Comparison of ENCODE assay signal across 8 mouse cellular contexts in genomic region chr14:121675579-121675978, GRCm38 (mm10).
A peak's percentile ranks its signal among the peaks of the same experiment; 100 is the strongest.
DNase-seq lines count a peak whose midpoint lies in the region; ATAC-seq and TF ChIP-seq lines count a peak whose summit lies in the region.

No protein-coding gene starts in this region.

- no peak overlapping the region for H3K4me2 ChIP-seq in heart, embryonic 15.5 days
- no peak overlapping the region for H3K4me2 ChIP-seq in limb, embryonic 13.5 days (replicated peaks)

- peak; percentile 61 for ATAC-seq in heart, embryonic 15.5 days (replicated peaks; ENCODE audit: insufficient number of reproducible peaks, insufficient read depth, low FRiP score, low read depth)
- ATAC-seq in limb, embryonic 13.5 days (ENCODE audit: low FRiP score, low read depth) = peak; percentile 45

- in situ Hi-C loops in ES-E14 (cut with MboI; ENCODE audit: low sequenced_read_pairs in 2 of 2, unreplicated experiment in 2 of 2) = no loop called here

- no peaks in the 10 kb centered on the region for H3K27me3 ChIP-seq in heart, embryonic 15.5 days
- H3K27me3 ChIP-seq in limb, embryonic 13.5 days = no peaks in the 10 kb centered on the region

- 32% methylated on average over 6 of the region's 6 CpGs for WGBS in heart, embryonic 15.5 days
- 27% methylated on average over 6 of the region's 6 CpGs for WGBS in limb, embryonic 13.5 days

- H3K36me3 ChIP-seq in ES-E14 (ENCODE audit: control insufficient read depth, insufficient read depth, low read length, poor library complexity, severe bottlenecking) = no peaks in the 10 kb centered on the region
- H3K36me3 ChIP-seq in heart, embryonic 15.5 days = no peaks in the 10 kb centered on the region
- H3K36me3 ChIP-seq in limb, embryonic 13.5 days = no peaks in the 10 kb centered on the region

- peak overlapping the region; percentile 5; the same call in 1 of the 2 replicates for H3K27ac ChIP-seq in ES-E14 (ENCODE audit: insufficient read depth, low read depth, low read length, poor library complexity, severe bottlenecking)
- H3K27ac ChIP-seq in heart, embryonic 15.5 days = peak overlapping the region; percentile 54; the same call in 1 of the 2 replicates
- peak overlapping the region; percentile 48 for H3K27ac ChIP-seq in limb, embryonic 13.5 days

- DNase-seq in adrenal gland, adult 2 months = peak; percentile 30
- DNase-seq in adrenal gland, adult 18-20 months (ENCODE audit: low spot score in 2 of 2) = no peak
- no peak for DNase-seq in ES-E14 (ENCODE audit: low read depth, low spot score)
- DNase-seq in spleen, adult 12 weeks (ENCODE audit: low spot score) = no peak
- no peak for DNase-seq in urinary bladder, adult 18-20 months (ENCODE audit: low spot score in 2 of 2)
- no peak for DNase-seq in T-cell, adult 2 months (ENCODE audit: low spot score)

- H3K4me1 ChIP-seq in ES-E14 (ENCODE audit: control insufficient read depth in 2 of 2, insufficient read depth in 2 of 2, low read length in 2 of 2, poor library complexity in 1 of 2) = peaks cover 3 to 18% of the 10 kb centered on the region in 2 experiments; a peak in 3 of 4 replicates
- peaks cover 16% of the 10 kb centered on the region for H3K4me1 ChIP-seq in heart, embryonic 15.5 days (replicated peaks)
- peaks cover 42% of the 10 kb centered on the region for H3K4me1 ChIP-seq in limb, embryonic 13.5 days

- no peak overlapping the region for H3K9ac ChIP-seq in ES-E14 (ENCODE audit: insufficient read depth, low read depth, low read length, poor library complexity, severe bottlenecking)
- no peak overlapping the region for H3K9ac ChIP-seq in heart, embryonic 15.5 days
- H3K9ac ChIP-seq in limb, embryonic 13.5 days = no peak overlapping the region

- H3K4me3 ChIP-seq in ES-E14 (ENCODE audit: insufficient read depth in 1 of 2, low read depth in 1 of 2, low read length in 2 of 2, poor library complexity in 1 of 2, severe bottlenecking in 1 of 2) = no peak overlapping the region
- H3K4me3 ChIP-seq in heart, embryonic 15.5 days = no peak overlapping the region
- no peak overlapping the region for H3K4me3 ChIP-seq in limb, embryonic 13.5 days

- no peaks in the 10 kb centered on the region for H3K9me3 ChIP-seq in ES-E14 (ENCODE audit: control insufficient read depth, insufficient read depth, low read depth, low read length)
- no peaks in the 10 kb centered on the region for H3K9me3 ChIP-seq in heart, embryonic 15.5 days (replicated peaks)
- peaks cover 8% of the 10 kb centered on the region for H3K9me3 ChIP-seq in limb, embryonic 13.5 days

TF ChIP-seq in ES-E14, 5 proteins besides CTCF, POLR2A, EP300 and RAD21:
- TF ChIP-seq CHD2 (IDR thresholded peaks at IDR 0.05; ENCODE audit: low read depth, low read length) (no peak), HCFC1 (IDR thresholded peaks at IDR 0.05; ENCODE audit: borderline replicate concordance, insufficient read depth, low read length) (no peak), ZC3H11A (IDR thresholded peaks at IDR 0.05; ENCODE audit: borderline replicate concordance, low read depth, low read length) (no peak), MAFK (IDR thresholded peaks at IDR 0.05; ENCODE audit: insufficient read depth, low read depth, low read length) (no peak), ZNF384 (IDR thresholded peaks at IDR 0.05; ENCODE audit: low read depth, low read length) (no peak)
